Comparison of ENCODE assay signal across 9 mouse cellular contexts in the genomic region with DNA sequence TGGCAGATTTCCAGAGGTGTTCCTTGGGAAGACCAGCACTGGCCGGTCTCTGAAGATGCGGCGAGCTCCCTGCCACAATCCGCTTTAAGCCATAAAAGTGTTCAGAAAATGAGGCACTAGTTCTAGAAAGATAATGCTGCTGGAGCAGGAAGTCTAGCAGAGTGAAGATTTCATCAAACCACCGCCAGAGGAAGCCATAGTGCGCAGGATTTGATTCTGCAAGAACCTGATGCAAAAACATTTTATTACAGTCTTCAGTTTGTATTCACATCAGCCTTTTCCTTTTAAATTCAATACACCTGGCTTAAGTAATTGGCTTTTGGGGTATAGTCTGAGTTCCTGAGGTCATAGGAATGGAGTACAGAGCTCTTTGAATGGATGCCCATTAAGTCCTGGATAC. TPM values are rescaled to one million over a fixed set of nuclear protein-coding genes. Genes with fewer than 3 reads are reported as not detected.
DNase-seq lines count a peak whose midpoint lies in the region; ATAC-seq lines count a peak whose summit lies in the region.
"Had no signal": no experiment of that assay in that cellular context is flagged by ENCODE, and none has a peak within 500 bp of the region (broad histone marks: within the 10 kb centered on the region; RNA-seq: fewer than 3 reads in every experiment).

No protein-coding gene starts in this region.

- H3K4me3 ChIP-seq in erythroblast, embryonic 14.5 days (replicated peaks), result peak overlapping the region; percentile 95
- peak overlapping the region; percentile 72 for H3K4me3 ChIP-seq in hindbrain, embryonic 13.5 days
- H3K4me3 ChIP-seq in midbrain, embryonic 13.5 days (replicated peaks), result peak overlapping the region; percentile 75

- H3K4me2 ChIP-seq in hindbrain, embryonic 13.5 days, result peak overlapping the region; percentile 83
- H3K4me2 ChIP-seq in midbrain, embryonic 13.5 days (replicated peaks), result peak overlapping the region; percentile 88

- no peaks in the 10 kb centered on the region for H3K9me3 ChIP-seq in erythroblast, embryonic 14.5 days (ENCODE audit: control insufficient read depth, low read length)
- no peaks in the 10 kb centered on the region for H3K9me3 ChIP-seq in hindbrain, embryonic 13.5 days
- no peaks in the 10 kb centered on the region for H3K9me3 ChIP-seq in midbrain, embryonic 13.5 days

- peaks cover 67% of the 10 kb centered on the region for H3K36me3 ChIP-seq in erythroblast, embryonic 14.5 days (ENCODE audit: control insufficient read depth)
- H3K36me3 ChIP-seq in hindbrain, embryonic 13.5 days, result peaks cover 18% of the 10 kb centered on the region
- peaks cover 14% of the 10 kb centered on the region for H3K36me3 ChIP-seq in midbrain, embryonic 13.5 days

- 78% methylated on average over 6 of the region's 6 CpGs for WGBS in hindbrain, embryonic 13.5 days
- 80% methylated on average over 6 of the region's 6 CpGs for WGBS in midbrain, embryonic 13.5 days

- H3K27ac ChIP-seq in hindbrain, embryonic 13.5 days, result no peak overlapping the region
- no peak overlapping the region for H3K27ac ChIP-seq in midbrain, embryonic 13.5 days

- peak overlapping the region; percentile 88 for H3K9ac ChIP-seq in hindbrain, embryonic 13.5 days
- peak overlapping the region; percentile 82 for H3K9ac ChIP-seq in midbrain, embryonic 13.5 days (replicated peaks)

- peak; percentile 18 for DNase-seq in T-cell, adult 2 months (ENCODE audit: low spot score)
- no peak for DNase-seq in frontal cortex, adult 2 months (ENCODE audit: extremely low spot score in 1 of 2, low spot score in 1 of 2)
- DNase-seq in left cerebral cortex, adult 18-20 months (ENCODE audit: low spot score in 2 of 2), result no peak
- no peak for DNase-seq in right cerebral cortex, postnatal 4 days

- no peak for ATAC-seq in erythroblast, adult 5-6 weeks (replicated peaks; ENCODE audit: low FRiP score, poor library complexity, severe bottlenecking)
- ATAC-seq in hindbrain, embryonic 13.5 days (ENCODE audit: low FRiP score), result no peak
- ATAC-seq in midbrain, embryonic 13.5 days, result no peak

- H3K27me3 ChIP-seq in erythroblast, embryonic 14.5 days (ENCODE audit: control insufficient read depth), result no peaks in the 10 kb centered on the region
- H3K27me3 ChIP-seq in hindbrain, embryonic 13.5 days, result no peaks in the 10 kb centered on the region
- no peaks in the 10 kb centered on the region for H3K27me3 ChIP-seq in midbrain, embryonic 13.5 days

- H3K4me1 ChIP-seq in erythroblast, embryonic 14.5 days (ENCODE audit: control insufficient read depth), result peaks cover 85% of the 10 kb centered on the region
- peaks cover 44% of the 10 kb centered on the region for H3K4me1 ChIP-seq in hindbrain, embryonic 13.5 days (replicated peaks)
- H3K4me1 ChIP-seq in midbrain, embryonic 13.5 days (replicated peaks), result peaks cover 48% of the 10 kb centered on the region

RNA-seq across cellular contexts. Expression of gene Ap2b1, which starts 1.0 kb away (rescaled TPM):
- polyA plus RNA-seq in erythroblast, embryonic 14.5 days (2012), result 1.3 and 1.5 TPM in 2 replicates
- 20.8 and 28.2 TPM in 2 replicates for total RNA-seq in erythroblast, adult 5-6 weeks (2015; ENCODE audit: low replicate concordance)
- 46.0 and 52.7 TPM in 2 replicates for total RNA-seq in erythroblast, adult 5-6 weeks (2017; ENCODE audit: low replicate concordance)
- polyA plus RNA-seq in hindbrain, embryonic 13.5 days (2015; fragmentation: Nextera tagmentation; extraction: Ambion mirVana), result 111 and 114 TPM in 2 replicates
- polyA plus RNA-seq in midbrain, embryonic 13.5 days (2015; fragmentation: Nextera tagmentation; extraction: Ambion mirVana), result 109 and 116 TPM in 2 replicates
- 115 and 125 TPM in 2 replicates for polyA plus RNA-seq in frontal cortex, adult 2 months (2012; rRNA removed)
- 100 to 1,000 TPM; 280 to 293 TPM for total RNA-seq in left cerebral cortex, adult 18-20 months (2021)

RNA-seq across cellular contexts. Expression of gene Pex12, which starts 4.6 kb away (rescaled TPM):
- polyA plus RNA-seq in erythroblast, embryonic 14.5 days (2012), result 0.02 and 0.07 TPM in 2 replicates
- 1.3 and 2.9 TPM in 2 replicates for total RNA-seq in erythroblast, adult 5-6 weeks (2015; ENCODE audit: low replicate concordance)
- 1.3 and 3.9 TPM in 2 replicates for total RNA-seq in erythroblast, adult 5-6 weeks (2017; ENCODE audit: low replicate concordance)
- polyA plus RNA-seq in hindbrain, embryonic 13.5 days (2015; fragmentation: Nextera tagmentation; extraction: Ambion mirVana), result 16.8 and 18.3 TPM in 2 replicates
- polyA plus RNA-seq in midbrain, embryonic 13.5 days (2015; fragmentation: Nextera tagmentation; extraction: Ambion mirVana), result 21.0 and 21.1 TPM in 2 replicates
- polyA plus RNA-seq in frontal cortex, adult 2 months (2012; rRNA removed), result 7.3 and 8.7 TPM in 2 replicates
- total RNA-seq in left cerebral cortex, adult 18-20 months (2021), result 10 to 100 TPM in 1 of 2 experiments, 1 to 10 TPM in 1; 7.0 to 10.1 TPM

RNA-seq across cellular contexts. Expression of gene Slfn14, which starts 11.3 kb away (rescaled TPM):
- polyA plus RNA-seq in erythroblast, embryonic 14.5 days (2012), result 1.0 and 1.1 TPM in 2 replicates
- 616 and 623 TPM in 2 replicates for total RNA-seq in erythroblast, adult 5-6 weeks (2015; ENCODE audit: low replicate concordance)
- total RNA-seq in erythroblast, adult 5-6 weeks (2017; ENCODE audit: low replicate concordance), result 920 and 955 TPM in 2 replicates
- polyA plus RNA-seq in hindbrain, embryonic 13.5 days (2015; fragmentation: Nextera tagmentation; extraction: Ambion mirVana), result 0.04 and 0.17 TPM in 2 replicates
- polyA plus RNA-seq in midbrain, embryonic 13.5 days (2015; fragmentation: Nextera tagmentation; extraction: Ambion mirVana), result 0.12 and 0.15 TPM in 2 replicates
- not detected in 2 replicates for polyA plus RNA-seq in frontal cortex, adult 2 months (2012; rRNA removed)
- total RNA-seq in left cerebral cortex, adult 18-20 months (2021), result under 1 TPM in 1 of 2 experiments, not detected in 1; 0.09 TPM
- total RNA-seq: heart, adult 18-20 months had no signal

Comparison
In these comparisons a context has a peak if more than half of its experiments do, and no peak if none do; other contexts are left out.
1. RNA of gene Ap2b1, which starts 1.0 kb away (polyA plus RNA-seq): 115 to 125 TPM in frontal cortex, adult 2 months, 109 to 116 TPM in midbrain, embryonic 13.5 days and 111 to 114 TPM in hindbrain, embryonic 13.5 days; 1.3 to 1.5 TPM in erythroblast, embryonic 14.5 days; every median in the first group is over 10 times any median in the second.
2. Peak in every context shown above with its lines, with median percentiles within 50 percentile points of each other: H3K4me3 ChIP-seq.